Mouse (Mus musculus) adipose tissue, adult 10 weeks (tissue): ENCODE data around the gene Nhlrc4. TPM values are rescaled to one million over a fixed set of nuclear protein-coding genes. Genes with fewer than 3 reads are reported as not detected.

Source experiments
- polyA plus RNA-seq: library from polyadenylated mRNA; stranded (reverse); fragments of 350-450 nt; fragmentation: Illumina TruSeq; extraction: RNeasy Lipid Tissue Mini Kit (QIAGEN cat#74804); gene quantifications from one replicate; pipeline ENCODE4 v1.2.3, GENCODE M21; 2014; ENCODE audit warnings: low read depth, low replicate concordance

Nhlrc4 gene
- polyA plus RNA-seq, result 2.3 TPM

DNA sequence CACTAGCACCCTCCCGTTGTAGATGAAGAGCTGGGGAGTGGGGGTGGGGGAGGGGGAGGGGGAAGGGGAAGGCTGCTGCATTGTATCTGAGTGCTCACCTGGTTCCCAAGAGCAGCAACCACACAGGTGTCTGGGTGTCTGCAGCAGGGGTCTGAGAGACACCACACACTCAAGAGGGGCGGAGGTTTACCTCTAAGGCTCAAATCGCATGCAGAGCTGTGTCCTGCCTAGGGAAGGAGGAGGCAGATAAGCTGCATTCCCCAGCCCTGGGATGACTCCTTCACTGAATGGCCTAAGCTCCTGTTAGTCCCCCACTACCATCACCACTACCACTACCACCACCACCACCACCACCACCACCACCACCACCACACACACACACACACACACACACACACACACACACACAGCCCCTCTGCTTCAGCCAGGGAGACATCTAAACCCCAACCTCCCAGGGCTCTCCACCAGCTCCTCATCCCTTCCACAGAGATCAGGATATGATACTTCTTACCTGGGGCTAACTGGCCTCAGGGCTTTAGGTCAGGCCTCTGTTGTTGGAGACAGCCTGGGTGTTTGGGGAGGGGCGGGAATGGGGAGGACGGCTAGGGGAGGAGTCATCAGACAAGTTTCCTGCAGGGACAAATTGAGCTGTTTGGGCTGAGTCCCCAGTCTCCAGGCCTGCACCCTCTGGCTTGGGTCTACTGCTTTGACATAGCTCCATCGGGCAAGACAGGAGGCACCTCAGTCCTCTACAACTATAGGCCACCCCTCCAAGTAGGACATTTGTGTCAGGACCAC lies at the start of gene Nhlrc4, which contains the start of gene Pigq:
Gene Nhlrc4, minus strand, starts transcription at position 596 of the 798 bp plus-strand sequence.
Gene Pigq, minus strand, starts transcription at position 571 of the 798 bp plus-strand sequence.

DNA sequence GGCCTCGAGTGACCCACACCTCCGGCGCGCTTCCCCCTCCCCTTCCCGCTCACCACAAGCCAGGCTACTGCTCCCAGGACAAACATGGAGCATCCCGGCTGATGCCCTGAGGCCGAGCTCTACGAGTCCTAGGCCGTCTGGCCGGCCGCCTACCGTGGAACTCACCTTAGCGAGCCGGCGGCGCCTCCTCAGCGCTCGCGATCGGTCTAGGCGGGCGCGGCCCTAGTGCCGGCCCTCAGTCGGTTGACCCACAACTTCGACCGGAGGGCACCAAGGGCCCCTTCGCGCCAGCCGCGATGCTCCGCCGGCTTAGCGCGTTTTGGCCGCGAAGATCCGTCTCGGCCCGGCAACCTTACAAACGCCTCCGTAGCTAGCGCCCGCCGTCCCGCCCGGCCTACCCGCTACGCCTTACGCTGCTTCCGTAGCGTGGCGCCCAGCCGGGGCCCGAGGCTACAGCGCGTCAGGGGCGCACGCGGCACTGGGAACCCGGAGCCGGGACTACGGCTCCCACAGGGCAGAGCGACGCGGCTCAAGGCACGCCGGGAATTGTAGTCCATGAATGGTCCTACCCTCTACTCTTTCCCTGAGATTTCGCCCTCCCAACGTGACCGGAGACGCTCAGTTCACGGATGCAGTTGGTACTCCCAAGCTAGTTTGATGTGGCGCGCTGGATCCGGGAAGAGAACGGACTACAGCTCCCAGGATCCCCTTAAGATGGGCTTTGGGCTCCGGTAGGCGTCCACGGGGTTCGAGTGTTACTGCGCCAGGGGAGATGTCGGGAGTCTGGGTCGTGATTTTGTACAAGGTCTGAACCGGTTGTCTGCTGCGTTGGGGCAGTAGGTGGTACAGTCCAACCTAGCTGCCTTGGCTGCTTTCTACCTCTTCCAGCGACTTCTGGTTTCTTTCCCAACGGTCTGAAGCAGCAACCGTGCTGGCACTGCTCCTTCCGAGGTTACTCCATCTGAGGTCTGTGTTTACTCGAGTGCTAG lies 40.8 kb upstream of the Nhlrc4 start, which contains the start of gene Capn15:
Gene Capn15, minus strand, starts transcription at position 491 of the 989 bp plus-strand sequence.

DNA sequence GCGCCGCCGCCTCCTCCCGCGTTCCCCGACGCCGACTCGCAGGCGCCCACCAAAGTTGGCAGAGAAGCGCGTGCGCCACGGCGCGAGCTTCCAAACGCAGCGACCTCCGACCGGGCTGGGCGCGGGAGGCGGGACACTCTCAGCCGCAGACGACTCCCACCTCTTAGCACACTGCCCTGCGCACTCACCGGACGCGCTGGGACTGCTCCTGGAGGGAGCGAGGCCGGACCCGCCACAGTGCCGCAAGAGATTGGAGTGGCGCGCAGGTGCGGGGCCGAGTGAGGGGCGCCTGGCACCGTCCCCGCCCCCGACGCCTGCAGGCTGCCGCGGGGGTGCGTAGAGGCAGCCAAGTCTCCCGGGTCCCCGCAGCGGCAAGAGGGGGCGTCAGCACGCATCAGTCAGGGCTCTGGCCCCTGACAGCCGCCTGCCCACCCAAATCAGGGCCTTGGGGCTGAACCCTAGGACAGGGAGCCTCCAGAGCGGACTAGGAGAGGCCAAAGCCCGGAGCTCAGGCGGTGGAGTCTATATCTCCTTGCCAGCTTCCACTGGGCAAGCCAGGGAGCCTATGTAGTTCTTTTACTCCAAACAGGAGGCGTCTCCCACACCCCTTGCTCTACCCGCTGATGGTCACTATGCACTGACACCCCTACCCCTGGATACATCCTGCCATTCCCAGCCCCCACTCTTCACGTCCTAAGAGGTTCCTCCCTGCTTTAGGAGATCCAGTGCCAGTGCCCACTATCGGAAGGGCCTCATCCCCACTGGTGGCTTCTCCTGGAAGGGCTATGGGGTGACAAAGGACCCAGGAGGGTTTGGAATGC lies 7.3 kb upstream of the Nhlrc4 start, which contains the start of gene A930017K11Rik:
Gene A930017K11Rik, minus strand, starts transcription at position 763 of the 821 bp plus-strand sequence.

DNA sequence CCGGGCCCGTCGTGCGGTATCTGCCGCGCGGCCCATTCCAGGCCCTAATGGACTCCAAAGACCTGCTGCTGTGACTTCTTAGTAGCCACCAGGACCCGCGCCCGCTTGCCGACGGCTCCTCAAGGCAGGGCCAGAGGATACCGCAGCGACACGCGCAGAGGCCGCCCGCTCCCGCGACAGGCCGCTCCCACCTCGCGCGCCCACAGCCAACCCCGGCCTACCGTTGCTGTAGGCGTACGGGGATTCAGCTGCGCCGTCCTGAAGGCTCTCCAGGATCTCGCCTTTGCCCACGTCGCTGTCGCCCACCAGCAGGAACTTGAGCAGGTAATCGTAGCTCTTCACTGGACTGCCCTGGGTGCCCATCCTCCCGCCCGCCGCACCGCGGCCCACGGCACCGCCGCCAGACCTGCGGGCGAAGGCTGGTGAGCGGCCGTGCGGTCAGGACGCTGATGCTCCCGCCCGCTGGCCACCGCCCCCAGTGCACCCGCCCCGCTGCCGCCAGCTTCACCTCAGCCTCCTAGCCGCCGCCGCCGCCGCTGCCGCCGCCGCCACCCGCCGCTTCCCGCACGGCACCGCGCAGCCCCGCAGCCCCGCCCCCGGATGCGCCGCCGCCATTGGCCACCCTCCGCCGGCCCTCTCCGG lies 25.5 kb downstream of the Nhlrc4 start, which contains the start of gene Rab40c:
Gene Rab40c, minus strand, starts transcription at position 584 of the 642 bp plus-strand sequence.

Other genes starting within 250 kb of the Nhlrc4 start
- gene Gng13, start 227.8 kb downstream of the Nhlrc4 start, polyA plus RNA-seq, result not detected
- gene Chtf18, start 217.5 kb downstream of the Nhlrc4 start, polyA plus RNA-seq, result 1.7 TPM
- 10.7 TPM for gene Rpusd1, start 217.3 kb downstream of the Nhlrc4 start, polyA plus RNA-seq
- 0.11 TPM for gene Mslnl, start 208.9 kb downstream of the Nhlrc4 start, polyA plus RNA-seq
- 26.3 TPM for gene Msln, start 190.6 kb downstream of the Nhlrc4 start, polyA plus RNA-seq
- 17.1 TPM for gene Narfl, start 171.2 kb downstream of the Nhlrc4 start, polyA plus RNA-seq
- gene Haghl, start 159.3 kb downstream of the Nhlrc4 start, polyA plus RNA-seq, result 27.9 TPM
- 0.32 TPM for gene Ccdc78, start 158.4 kb downstream of the Nhlrc4 start, polyA plus RNA-seq
- 85.6 TPM for gene Fam173a, start 152.1 kb downstream of the Nhlrc4 start, polyA plus RNA-seq
- not detected for gene AC134908.4, start 149.3 kb downstream of the Nhlrc4 start, polyA plus RNA-seq
- gene Metrn, start 147.8 kb downstream of the Nhlrc4 start, polyA plus RNA-seq, result 10.5 TPM
- gene Fbxl16, start 135.9 kb downstream of the Nhlrc4 start, polyA plus RNA-seq, result 0.35 TPM
- 14.1 TPM for gene Wdr24, start 121.3 kb downstream of the Nhlrc4 start, polyA plus RNA-seq
- 62.1 TPM for gene Jmjd8, start 116.1 kb downstream of the Nhlrc4 start, polyA plus RNA-seq
- 137 TPM for gene Stub1, start 111.6 kb downstream of the Nhlrc4 start, polyA plus RNA-seq
- gene Rhbdl1, start 107.7 kb downstream of the Nhlrc4 start, polyA plus RNA-seq, result 43.9 TPM
- gene Gm20683, start 103.2 kb downstream of the Nhlrc4 start, polyA plus RNA-seq, result 17.7 TPM
- 37.8 TPM for gene Rhot2, start 100.1 kb downstream of the Nhlrc4 start, polyA plus RNA-seq
- gene Wdr90, start 83.5 kb downstream of the Nhlrc4 start, polyA plus RNA-seq, result 12.3 TPM
- 30.4 TPM for gene Mcrip2, start 76.2 kb downstream of the Nhlrc4 start, polyA plus RNA-seq
- 50.1 TPM for gene Mettl26, start 69.9 kb downstream of the Nhlrc4 start, polyA plus RNA-seq
- gene Wfikkn1, start 64.1 kb downstream of the Nhlrc4 start, polyA plus RNA-seq, result 1.1 TPM
- 22.5 TPM for gene Rab40c, start 25.2 kb downstream of the Nhlrc4 start, polyA plus RNA-seq
- 65.9 TPM for gene Pigq, start within 50 bp of the Nhlrc4 start, polyA plus RNA-seq
- 1.3 TPM for gene A930017K11Rik, start 7.6 kb upstream of the Nhlrc4 start, polyA plus RNA-seq
- 18.4 TPM for gene Capn15, start 40.8 kb upstream of the Nhlrc4 start, polyA plus RNA-seq
- gene Rab11fip3, start 124.6 kb upstream of the Nhlrc4 start, polyA plus RNA-seq, result 27.8 TPM
- gene Decr2, start 145.4 kb upstream of the Nhlrc4 start, polyA plus RNA-seq, result 22.2 TPM
- gene Nme4, start 150.6 kb upstream of the Nhlrc4 start, polyA plus RNA-seq, result 4.0 TPM
- 31.5 TPM for gene Tmem8, start 168.3 kb upstream of the Nhlrc4 start, polyA plus RNA-seq
- 68.3 TPM for gene Mrpl28, start 178.5 kb upstream of the Nhlrc4 start, polyA plus RNA-seq
- 25.3 TPM for gene Axin1, start 193.7 kb upstream of the Nhlrc4 start, polyA plus RNA-seq